Mouse (Mus musculus) MEL (cell line): ENCODE results near the gene Dnase2b. TPM values are rescaled to one million over a fixed set of nuclear protein-coding genes. Genes with fewer than 3 reads are reported as not detected.

Experiments used
- DNase-seq: peaks from one replicate; pipeline ENCODE4 v3.0.0; 2011; ENCODE audit warnings: low read depth, low spot score
- H3K27ac ChIP-seq: 2 replicates; pipeline ENCODE4 v1.5.1; 2012; ENCODE audit warnings: low read depth, mild to moderate bottlenecking, control low read depth, low read length, moderate library complexity; ENCODE audit not compliant: control insufficient read depth
- H3K27me3 ChIP-seq, 2 experiments: fragments of 150-350 bp in 1 of 2; sonication (generic) in 1 of 2; 2 replicates each; pipeline ENCODE4 v1.6.1; 2012; ENCODE audit warnings: low read length in 2 of 2, mild to moderate bottlenecking in 2 of 2, improper control_type of control experiment in 1 of 2, moderate library complexity in 1 of 2; ENCODE audit not compliant: insufficient read depth in 2 of 2, control insufficient read depth in 1 of 2
- H3K36me3 ChIP-seq, 2 experiments: 2 replicates each; pipeline ENCODE4 v1.6.1; 2012 to 2014; ENCODE audit warnings: low read length in 2 of 2, improper control_type of control experiment in 1 of 2, inconsistent platforms in 1 of 2, mild to moderate bottlenecking in 1 of 2; ENCODE audit not compliant: insufficient read depth in 2 of 2, control insufficient read depth in 1 of 2
- H3K4me1 ChIP-seq, 2 experiments: fragments of 150-350 bp in 1 of 2; sonication (generic) in 1 of 2; 2 replicates each; pipeline ENCODE4 v1.6.1; 2012; ENCODE audit warnings: low read length in 2 of 2, improper control_type of control experiment in 1 of 2, mild to moderate bottlenecking in 1 of 2; ENCODE audit not compliant: insufficient read depth in 2 of 2, control insufficient read depth in 1 of 2
- H3K4me3 ChIP-seq, 2 experiments: fragments of 150-350 bp in 1 of 2; sonication (generic) in 1 of 2; 2 replicates each; pipeline ENCODE4 v1.5.1; 2012; ENCODE audit warnings: low read depth in 2 of 2, low read length in 2 of 2, mild to moderate bottlenecking in 2 of 2, moderate library complexity in 2 of 2, control low read depth in 1 of 2, improper control_type of control experiment in 1 of 2; ENCODE audit not compliant: control insufficient read depth in 1 of 2, insufficient read depth in 1 of 2
- H3K79me2 ChIP-seq: 2 replicates; pipeline ENCODE4 v1.6.1; 2012; ENCODE audit warnings: mild to moderate bottlenecking, low read length, moderate library complexity; ENCODE audit not compliant: control insufficient read depth, poor library complexity, insufficient read depth
- H3K9ac ChIP-seq: 2 replicates; pipeline ENCODE4 v1.6.1; 2012; ENCODE audit warnings: low read depth, mild to moderate bottlenecking, control low read depth, low read length, moderate library complexity; ENCODE audit not compliant: control insufficient read depth, poor library complexity, severe bottlenecking
- H3K9me3 ChIP-seq: fragments of 150-350 bp; sonication (generic); replicated peaks from 2 replicates; pipeline ENCODE4 v1.6.1; 2012; ENCODE audit warnings: mild to moderate bottlenecking, low read length, improper control_type of control experiment, moderate library complexity; ENCODE audit not compliant: insufficient read depth
- CHD2 ChIP-seq: IDR thresholded peaks from 2 replicates; pipeline ENCODE4 v1.6.1; 2011; ENCODE audit warnings: low read length, improper control_type of control experiment
- CTCF ChIP-seq, 3 experiments: IDR thresholded peaks in 2 of 3; conservative IDR thresholded peaks in 1 of 3; 2 replicates each; pipeline ENCODE4 v1.5.1; 2011 to 2012; ENCODE audit warnings: low read length in 3 of 3, low read depth in 2 of 3, mild to moderate bottlenecking in 2 of 3, improper control_type of control experiment in 1 of 3, inconsistent platforms in 1 of 3, mixed read lengths in 1 of 3, moderate library complexity in 1 of 3; ENCODE audit not compliant: control insufficient read depth in 1 of 3, insufficient read depth in 1 of 3, poor library complexity in 1 of 3, severe bottlenecking in 1 of 3
- E2F4 ChIP-seq: IDR thresholded peaks from 2 replicates; pipeline ENCODE4 v1.6.1; 2011; ENCODE audit warnings: low read depth, low read length, improper control_type of control experiment, borderline replicate concordance
- GATA1 ChIP-seq: IDR thresholded peaks from 2 replicates; pipeline ENCODE4 v1.6.1; 2011; ENCODE audit warnings: low read depth, low read length, improper control_type of control experiment
- MEF2A ChIP-seq: IDR thresholded peaks from 2 replicates; pipeline ENCODE4 v1.6.1; 2014; ENCODE audit warnings: low read depth, mild to moderate bottlenecking, inconsistent platforms, low read length, improper control_type of control experiment; ENCODE audit not compliant: poor library complexity, insufficient replicate concordance, severe bottlenecking; ENCODE audit errors: extremely low read depth
- MXI1 ChIP-seq: IDR thresholded peaks from 2 replicates; pipeline ENCODE4 v1.6.1; 2011; ENCODE audit warnings: mild to moderate bottlenecking, low read depth, low read length, improper control_type of control experiment
- MYB ChIP-seq: IDR thresholded peaks from 2 replicates; pipeline ENCODE4 v1.6.1; 2011; ENCODE audit warnings: mild to moderate bottlenecking, low read depth, low read length, improper control_type of control experiment
- NELFE ChIP-seq: IDR thresholded peaks from 2 replicates; pipeline ENCODE4 v1.6.1; 2011; ENCODE audit warnings: low read depth, low read length, improper control_type of control experiment
- NRF1 ChIP-seq: IDR thresholded peaks from 2 replicates; pipeline ENCODE4 v1.6.1; 2014; ENCODE audit warnings: low read depth, mild to moderate bottlenecking, inconsistent platforms, low read length, improper control_type of control experiment, moderate library complexity; ENCODE audit not compliant: poor library complexity, insufficient read depth, severe bottlenecking
- POLR2A ChIP-seq, 2 experiments: IDR thresholded peaks; 2 replicates each; pipeline ENCODE4 v1.6.1; 2011 to 2012; ENCODE audit warnings: low read length in 2 of 2, mild to moderate bottlenecking in 2 of 2, control low read depth in 1 of 2, improper control_type of control experiment in 1 of 2, low read depth in 1 of 2, moderate library complexity in 1 of 2; ENCODE audit not compliant: control insufficient read depth in 1 of 2, insufficient read depth in 1 of 2, poor library complexity in 1 of 2
- SIN3A ChIP-seq: IDR thresholded peaks from 2 replicates; pipeline ENCODE4 v1.6.1; 2012; ENCODE audit warnings: low read length, improper control_type of control experiment, inconsistent platforms
- TAL1 ChIP-seq: IDR thresholded peaks from 2 replicates; pipeline ENCODE4 v1.6.1; 2012; ENCODE audit warnings: mild to moderate bottlenecking, inconsistent platforms, low read length, moderate library complexity, mixed read lengths
- TCF12 ChIP-seq: IDR thresholded peaks from 2 replicates; pipeline ENCODE4 v1.6.1; 2014; ENCODE audit warnings: low read depth, mild to moderate bottlenecking, inconsistent platforms, low read length, improper control_type of control experiment, moderate library complexity
- ZC3H11A ChIP-seq: IDR thresholded peaks from 2 replicates; pipeline ENCODE4 v1.6.1; 2012; ENCODE audit warnings: low read depth, mild to moderate bottlenecking, inconsistent platforms, low read length, improper control_type of control experiment
- ZMIZ1 ChIP-seq: IDR thresholded peaks from 2 replicates; pipeline ENCODE4 v1.6.1; 2012; ENCODE audit warnings: low read depth, mild to moderate bottlenecking, inconsistent platforms, low read length, improper control_type of control experiment, moderate library complexity
- polyA plus RNA-seq, 2 experiments: library from polyadenylated mRNA; stranded (reverse) in 1 of 2; unstranded in 1 of 2; fragments of >175 nt in 1 of 2; fragments of >200 nt in 1 of 2; gene quantifications; 2 replicates each; pipeline versions ENCODE4 v1.2.1 to v1.2.4; 2012; ENCODE audit warnings: low replicate concordance in 2 of 2, low read depth in 1 of 2; ENCODE audit not compliant: insufficient read length in 2 of 2, insufficient read depth in 1 of 2, missing spikeins in 1 of 2
- total RNA-seq: library from RNA; depleted of rRNA; stranded (reverse); fragments of 300-350 nt; gene quantifications from 2 replicates; pipeline ENCODE4 v1.2.3, GENCODE M21; 2012

Dnase2b gene
- total and polyA plus RNA-seq, 3 experiments, result not detected

DNA sequence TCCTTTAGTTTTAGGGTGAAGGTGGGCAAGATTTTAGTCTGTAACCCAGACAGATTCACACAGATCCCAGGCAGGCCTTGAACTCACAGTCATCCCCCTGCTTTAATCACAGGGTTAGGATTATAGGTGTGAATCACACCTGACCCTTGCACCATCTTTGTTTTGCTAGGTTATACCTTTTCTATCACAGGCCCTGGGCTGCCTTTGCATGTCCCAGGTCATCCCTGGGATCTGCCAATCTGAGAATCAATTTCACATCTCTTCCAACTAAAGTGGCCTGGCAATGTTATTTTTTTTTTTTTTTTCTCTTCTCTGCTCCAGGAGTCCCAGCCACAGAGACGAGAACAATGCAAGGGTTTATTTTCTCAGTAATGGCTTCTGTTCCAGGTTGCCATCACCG lies 23.8 kb downstream of the Dnase2b start:
- Histone ChIP-seq H3K27me3 (no peaks in the 10 kb centered on the region; a peak in 1 of 4 replicates), H3K4me1 (no peaks in the 10 kb centered on the region), H3K79me2 (no peaks in the 10 kb centered on the region), H3K9ac (no peak overlapping the region), H3K9me3 (no peaks in the 10 kb centered on the region), H3K4me3 (no peak overlapping the region), H3K27ac (no peak overlapping the region), H3K36me3 (no peaks in the 10 kb centered on the region)
- DNase-seq, result no peak
- no peak for TF ChIP-seq TCF12
- no peak for TF ChIP-seq MEF2A
- no peak for TF ChIP-seq CTCF (IDR thresholded peaks at IDR 0.05 in 2 of 3, conservative IDR thresholded peaks at IDR 0.05 in 1 of 3; ENCODE audit: control insufficient read depth in 1 of 3, insufficient read depth in 1 of 3, low read depth in 2 of 3, low read length in 3 of 3, poor library complexity in 1 of 3, severe bottlenecking in 1 of 3)
- TF ChIP-seq E2F4, result no peak

DNA sequence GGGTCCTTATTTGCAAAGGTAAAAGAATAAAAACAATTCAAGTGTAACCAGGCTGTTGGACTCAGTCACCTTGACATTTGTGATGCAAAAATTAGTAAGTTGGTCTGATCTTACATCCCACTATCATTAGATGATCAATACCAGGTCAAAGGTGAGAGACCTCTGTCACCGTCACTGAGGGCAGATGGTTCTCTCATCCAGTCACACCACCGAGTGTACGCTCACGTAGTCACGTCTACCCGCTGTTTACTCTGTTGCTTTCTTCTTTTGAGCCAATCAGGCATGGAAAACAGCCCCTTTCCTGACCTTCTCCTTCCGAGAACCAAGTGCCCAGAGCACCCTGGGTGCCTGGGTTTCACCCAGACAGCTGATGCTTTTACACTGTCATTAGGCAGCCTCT lies 24.2 kb downstream of the Dnase2b start:
- Histone ChIP-seq H3K36me3 (no peaks in the 10 kb centered on the region), H3K9me3 (no peaks in the 10 kb centered on the region), H3K79me2 (no peaks in the 10 kb centered on the region), H3K4me3 (no peak overlapping the region), H3K9ac (no peak overlapping the region), H3K4me1 (no peaks in the 10 kb centered on the region), H3K27me3 (no peaks in the 10 kb centered on the region; a peak in 1 of 4 replicates), H3K27ac (no peak overlapping the region)
- no peak for DNase-seq
- TF ChIP-seq SIN3A (no peak), MYB (no peak), GATA1 (no peak), ZMIZ1 (no peak)

DNA sequence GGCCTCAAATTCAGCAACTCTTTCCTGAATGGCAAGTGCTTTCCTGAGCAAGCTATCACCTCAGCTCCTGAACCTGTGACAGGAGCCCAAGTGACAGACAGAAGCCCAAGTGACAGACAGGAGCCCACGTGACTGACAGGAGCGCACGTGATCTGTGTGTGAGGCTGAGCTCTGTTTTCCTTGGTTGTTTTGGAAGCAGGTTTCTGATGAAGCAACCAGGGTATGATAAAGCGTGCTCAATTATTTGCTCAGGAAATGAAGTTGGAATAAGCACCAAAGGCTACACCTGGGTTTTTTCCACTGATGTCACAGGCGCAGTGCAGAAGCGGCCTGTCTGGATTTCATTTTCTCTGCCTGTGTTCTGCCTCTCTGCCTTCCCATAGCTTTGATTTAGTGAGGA lies 25.9 kb downstream of the Dnase2b start:
- H3K27me3 ChIP-seq, result peaks cover 0 to 2% of the 10 kb centered on the region in 2 experiments; a peak in 1 of 4 replicates
- H3K27ac ChIP-seq, result no peak overlapping the region
- no peak overlapping the region for H3K4me3 ChIP-seq

More for the DNA sequence above, 25.9 kb downstream of the Dnase2b start:
- Histone ChIP-seq H3K9ac (no peak overlapping the region), H3K9me3 (no peaks in the 10 kb centered on the region), H3K79me2 (no peaks in the 10 kb centered on the region), H3K4me1 (no peaks in the 10 kb centered on the region), H3K36me3 (no peaks in the 10 kb centered on the region)
- TF ChIP-seq MXI1 (no peak), NELFE (no peak), MEF2A (no peak), TAL1 (no peak), NRF1 (no peak), ZC3H11A (no peak), CHD2 (no peak), POLR2A (IDR thresholded peaks at IDR 0.05; ENCODE audit: control insufficient read depth in 1 of 2, insufficient read depth in 1 of 2, low read depth in 1 of 2, low read length in 2 of 2, poor library complexity in 1 of 2) (no peak)
- no peak for DNase-seq
